In the genomic region with DNA sequence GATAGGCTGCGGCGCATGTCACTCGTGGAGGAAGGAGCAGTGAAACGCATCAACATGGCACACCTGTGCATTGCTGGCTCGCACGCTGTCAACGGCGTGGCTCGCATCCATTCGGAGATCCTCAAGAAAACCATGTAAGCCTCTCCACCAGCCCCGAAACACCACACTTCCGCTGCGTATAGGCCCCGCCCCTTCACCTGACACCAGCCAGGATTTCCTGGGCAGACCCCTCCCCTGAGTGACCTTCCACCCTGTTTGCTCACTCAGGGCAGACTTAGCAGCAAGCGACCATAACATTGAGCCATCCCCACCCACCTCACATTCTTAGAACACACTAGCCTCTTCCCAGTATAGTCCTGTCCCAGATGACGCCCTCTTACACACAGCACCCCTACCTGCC, we compare ENCODE assay signal across 8 mouse cellular contexts. TPM values are rescaled to one million over a fixed set of nuclear protein-coding genes. Genes with fewer than 3 reads are reported as not detected.
A peak's percentile ranks its signal among the peaks of the same experiment; 100 is the strongest.
DNase-seq lines count a peak whose midpoint lies in the region; ATAC-seq and TF ChIP-seq lines count a peak whose summit lies in the region.

No protein-coding gene starts in this region.

- H3K4me3 ChIP-seq in CH12.LX (replicated peaks in 1 of 3; ENCODE audit: low read depth in 2 of 3, low read length in 2 of 3, poor library complexity in 1 of 3): peak overlapping the region in 2 of 3 experiments; percentile 35 to 68
- peak overlapping the region; percentile 36 for H3K4me3 ChIP-seq in hindbrain, embryonic 13.5 days
- H3K4me3 ChIP-seq in stomach, embryonic 15.5 days (replicated peaks): peak overlapping the region; percentile 35

- dilution Hi-C loops in CH12.LX (cut with MboI; ENCODE audit: extremely low pct_ligation_motif_present, extremely low pct_unique_long_range_greater_than_20kb, low sequenced_read_pairs): no loop called here

- TF ChIP-seq POLR2A in CH12.LX (IDR thresholded peaks at IDR 0.05; ENCODE audit: low read depth, low read length): no peak; the same call in 1 of the 2 replicates

- no peak for TF ChIP-seq RAD21 in CH12.LX (IDR thresholded peaks at IDR 0.05; ENCODE audit: low read depth, low read length)

- H3K9ac ChIP-seq in CH12.LX (ENCODE audit: insufficient read depth, low read depth): peak overlapping the region; percentile 47; the same call in 1 of the 2 replicates
- peak overlapping the region; percentile 64 for H3K9ac ChIP-seq in hindbrain, embryonic 13.5 days
- H3K9ac ChIP-seq in stomach, embryonic 15.5 days: no peak overlapping the region

- WGBS in hindbrain, embryonic 13.5 days: 6% methylated on average over 16 of the region's 16 CpGs
- WGBS in stomach, embryonic 15.5 days: 11% methylated on average over 16 of the region's 16 CpGs

- no peak for TF ChIP-seq EP300 in CH12.LX (IDR thresholded peaks at IDR 0.05; ENCODE audit: low read length)

- peaks cover 0 to 53% of the 10 kb centered on the region in 2 experiments for H3K36me3 ChIP-seq in CH12.LX (replicated peaks in 1 of 2; ENCODE audit: control insufficient read depth in 1 of 2, insufficient read depth in 1 of 2, low read length in 1 of 2)
- no peaks in the 10 kb centered on the region for H3K36me3 ChIP-seq in hindbrain, embryonic 13.5 days
- no peaks in the 10 kb centered on the region for H3K36me3 ChIP-seq in stomach, embryonic 15.5 days

- peak overlapping the region; percentile 34 for H3K4me2 ChIP-seq in CH12.LX (ENCODE audit: insufficient read depth, low read depth, poor library complexity, severe bottlenecking)
- H3K4me2 ChIP-seq in hindbrain, embryonic 13.5 days: peak overlapping the region; percentile 55
- H3K4me2 ChIP-seq in stomach, embryonic 15.5 days: peak overlapping the region; percentile 54

- H3K27ac ChIP-seq in CH12.LX (ENCODE audit: insufficient read depth, low read depth): no peak overlapping the region
- H3K27ac ChIP-seq in hindbrain, embryonic 13.5 days: peak overlapping the region; percentile 4; the same call in 1 of the 2 replicates
- H3K27ac ChIP-seq in stomach, embryonic 15.5 days: no peak overlapping the region

- TF ChIP-seq CTCF in CH12.LX (conservative IDR thresholded peaks at IDR 0.05 in 1 of 2, IDR thresholded peaks at IDR 0.05 in 1 of 2; ENCODE audit: low read depth in 2 of 2, low read length in 2 of 2): no peak

- no peak for DNase-seq in CH12.LX (ENCODE audit: extremely low read depth)
- DNase-seq in WW6 (ENCODE audit: low read depth, low spot score): peak; percentile 67
- peak; percentile 59 for DNase-seq in lung, postnatal 25 days (ENCODE audit: low spot score)
- no peak for DNase-seq in right cerebral cortex, postnatal 36 days (ENCODE audit: low spot score in 2 of 2)
- DNase-seq in adrenal gland, postnatal 36 days: no peak
- DNase-seq in cerebellum, adult 9-10 months: no peak

- no peaks in the 10 kb centered on the region for H3K9me3 ChIP-seq in CH12.LX (replicated peaks; ENCODE audit: low read length)
- H3K9me3 ChIP-seq in hindbrain, embryonic 13.5 days: no peaks in the 10 kb centered on the region
- no peaks in the 10 kb centered on the region for H3K9me3 ChIP-seq in stomach, embryonic 15.5 days

- ATAC-seq in hindbrain, embryonic 13.5 days (ENCODE audit: low FRiP score): no peak
- peak; percentile 19; the same call in 1 of the 2 replicates for ATAC-seq in stomach, embryonic 15.5 days (ENCODE audit: insufficient read depth, low FRiP score, low read depth)

- no peaks in the 10 kb centered on the region for H3K79me2 ChIP-seq in CH12.LX (replicated peaks; ENCODE audit: control insufficient read depth, extremely low read depth, insufficient read depth, poor library complexity, severe bottlenecking)

- no peaks in the 10 kb centered on the region for H3K27me3 ChIP-seq in CH12.LX (replicated peaks)
- H3K27me3 ChIP-seq in hindbrain, embryonic 13.5 days: peaks cover 10% of the 10 kb centered on the region; the same call in 1 of the 2 replicates
- no peaks in the 10 kb centered on the region for H3K27me3 ChIP-seq in stomach, embryonic 15.5 days (replicated peaks)

- H3K4me1 ChIP-seq in CH12.LX (ENCODE audit: control insufficient read depth in 1 of 2, insufficient read depth in 2 of 2): peaks cover 0 to 9% of the 10 kb centered on the region in 2 experiments; a peak in 2 of 4 replicates
- peaks cover 10% of the 10 kb centered on the region for H3K4me1 ChIP-seq in hindbrain, embryonic 13.5 days (replicated peaks)
- peaks cover 17% of the 10 kb centered on the region for H3K4me1 ChIP-seq in stomach, embryonic 15.5 days

- in situ Hi-C loops in CH12.LX (cut with MboI; ENCODE audit: low pct_ligation_motif_present, low pct_unique_long_range_greater_than_20kb, low sequenced_read_pairs): no loop called here

TF ChIP-seq in CH12.LX, 34 proteins besides CTCF, POLR2A, EP300 and RAD21:
- TF ChIP-seq MEF2A (IDR thresholded peaks at IDR 0.05; ENCODE audit: borderline replicate concordance, low read depth, low read length): 0 out of 2 replicates have a peak, but pooled peaks have one; percentile 31
- 0 out of 2 replicates have a peak, but pooled peaks have one; percentile 25 for TF ChIP-seq NELFE (IDR thresholded peaks at IDR 0.05; ENCODE audit: low read depth, low read length)
- TF ChIP-seq ZC3H11A (IDR thresholded peaks at IDR 0.05; ENCODE audit: low read depth, low read length): no peak
- TF ChIP-seq MAX (IDR thresholded peaks at IDR 0.05; ENCODE audit: low read length): peak; percentile 29; the same call in 1 of the 2 replicates
- peak; percentile 53 for TF ChIP-seq ELF1 (IDR thresholded peaks at IDR 0.05; ENCODE audit: low read depth, low read length)
- TF ChIP-seq TCF12 (IDR thresholded peaks at IDR 0.05; ENCODE audit: low read depth, low read length): peak; percentile 42; the same call in 1 of the 2 replicates
- TF ChIP-seq HCFC1 (IDR thresholded peaks at IDR 0.05; ENCODE audit: low read depth, low read length): 0 out of 2 replicates have a peak, but pooled peaks have one; percentile 26
- no peak for TF ChIP-seq MAZ (IDR thresholded peaks at IDR 0.05; ENCODE audit: low read depth, low read length)

RNA-seq across cellular contexts. Expression of a gene that starts 5.6 kb away (rescaled TPM):
- total RNA-seq in CH12.LX (2012; rRNA removed): 0.47 and 0.63 TPM in 2 replicates
- 0.32 and 0.92 TPM in 2 replicates for total RNA-seq in CH12.LX (2014; rRNA removed)
- polyA plus RNA-seq in CH12.LX (2012; ENCODE audit: insufficient read length, low read depth): 1.2 and 2.0 TPM in 2 replicates
- 4.9 and 5.7 TPM in 2 replicates for polyA plus RNA-seq in hindbrain, embryonic 13.5 days (2015; fragmentation: Nextera tagmentation; extraction: Ambion mirVana)
- 10.3 and 12.8 TPM in 2 replicates for polyA plus RNA-seq in stomach, embryonic 15.5 days (2015; fragmentation: Nextera tagmentation; extraction: Ambion mirVana)
- 100 to 1,000 TPM in 1 of 2 experiments, 10 to 100 TPM in 1; 75.6 to 124 TPM for total RNA-seq in adrenal gland, postnatal 36 days (2021)

RNA-seq across cellular contexts. Expression of a gene that starts 9.3 kb away (rescaled TPM):
- 16.9 and 22.0 TPM in 2 replicates for total RNA-seq in CH12.LX (2012; rRNA removed)
- total RNA-seq in CH12.LX (2014; rRNA removed): 7.4 and 9.3 TPM in 2 replicates
- polyA plus RNA-seq in CH12.LX (2012; ENCODE audit: insufficient read length, low read depth): 26.0 and 37.9 TPM in 2 replicates
- polyA plus RNA-seq in hindbrain, embryonic 13.5 days (2015; fragmentation: Nextera tagmentation; extraction: Ambion mirVana): 42.0 and 43.2 TPM in 2 replicates
- polyA plus RNA-seq in stomach, embryonic 15.5 days (2015; fragmentation: Nextera tagmentation; extraction: Ambion mirVana): 55.8 and 57.6 TPM in 2 replicates
- total RNA-seq in adrenal gland, postnatal 36 days (2021): 10 to 100 TPM; 28.7 to 34.4 TPM

RNA-seq across cellular contexts. Expression of a gene that starts 26.3 kb away (rescaled TPM):
- 70.4 and 83.2 TPM in 2 replicates for total RNA-seq in CH12.LX (2012; rRNA removed)
- total RNA-seq in CH12.LX (2014; rRNA removed): 54.5 and 64.7 TPM in 2 replicates
- 229 and 251 TPM in 2 replicates for polyA plus RNA-seq in CH12.LX (2012; ENCODE audit: insufficient read length, low read depth)
- 103 and 107 TPM in 2 replicates for polyA plus RNA-seq in hindbrain, embryonic 13.5 days (2015; fragmentation: Nextera tagmentation; extraction: Ambion mirVana)
- polyA plus RNA-seq in stomach, embryonic 15.5 days (2015; fragmentation: Nextera tagmentation; extraction: Ambion mirVana): 104 and 127 TPM in 2 replicates
- total RNA-seq in adrenal gland, postnatal 36 days (2021): 100 to 1,000 TPM; 169 to 224 TPM

RNA-seq across cellular contexts. Expression of a gene that starts 28.7 kb away (rescaled TPM):
- 0.29 and 0.30 TPM in 2 replicates for total RNA-seq in CH12.LX (2012; rRNA removed)
- total RNA-seq in CH12.LX (2014; rRNA removed): 0.20 and 0.31 TPM in 2 replicates
- 0.71 and 1.1 TPM in 2 replicates for polyA plus RNA-seq in CH12.LX (2012; ENCODE audit: insufficient read length, low read depth)
- polyA plus RNA-seq in hindbrain, embryonic 13.5 days (2015; fragmentation: Nextera tagmentation; extraction: Ambion mirVana): 23.5 and 27.7 TPM in 2 replicates
- 1.4 and 2.7 TPM in 2 replicates for polyA plus RNA-seq in stomach, embryonic 15.5 days (2015; fragmentation: Nextera tagmentation; extraction: Ambion mirVana)
- 1 to 10 TPM; 9.2 TPM for total RNA-seq in adrenal gland, postnatal 36 days (2021)

RNA-seq across cellular contexts. Expression of a gene that starts 48.9 kb away (rescaled TPM):
- total RNA-seq in CH12.LX (2012; rRNA removed) (77.6 and 95.2 TPM in 2 replicates), CH12.LX (2014; rRNA removed) (55.5 and 56.7 TPM in 2 replicates)
- polyA plus RNA-seq in CH12.LX (2012; ENCODE audit: insufficient read length, low read depth): 119 and 127 TPM in 2 replicates
- polyA plus RNA-seq in hindbrain, embryonic 13.5 days (2015; fragmentation: Nextera tagmentation; extraction: Ambion mirVana): 17.5 and 17.6 TPM in 2 replicates
- polyA plus RNA-seq in stomach, embryonic 15.5 days (2015; fragmentation: Nextera tagmentation; extraction: Ambion mirVana): 11.4 and 13.8 TPM in 2 replicates
- 10 to 100 TPM; 29.9 to 32.2 TPM for total RNA-seq in adrenal gland, postnatal 36 days (2021)

Comparison
In these comparisons a context has a peak if more than half of its experiments do, and no peak if none do; other contexts are left out.
1. DNase-seq: peak in WW6 (single experiment) and lung, postnatal 25 days (single experiment); none in CH12.LX (single experiment), right cerebral cortex, postnatal 36 days (0 of 2), adrenal gland, postnatal 36 days (0 of 2) and cerebellum, adult 9-10 months (single experiment).
2. Peak in every context shown above with its lines, with median percentiles within 50 percentile points of each other: H3K4me2 ChIP-seq and H3K4me3 ChIP-seq.